Mouse (Mus musculus): Measurements from ENCODE around the gene Klf4.

Klf4 gene

GRCm38 (mm10) chr4:55523921-55524320 lies 8.3 kb downstream of the Klf4 start:
- DNase-seq (ENCODE audit: low spot score in 2 of 2): no peak

GRCm38 (mm10) chr4:55517438-55517837 lies 14.8 kb downstream of the Klf4 start:
- no peak for DNase-seq (ENCODE audit: low spot score in 2 of 2)

- no peak for DNase-seq (ENCODE audit: low spot score in 2 of 2)
Measured at GRCm38 (mm10) chr4:55516048-55516447, 16.2 kb downstream of the Klf4 start.

DNA sequence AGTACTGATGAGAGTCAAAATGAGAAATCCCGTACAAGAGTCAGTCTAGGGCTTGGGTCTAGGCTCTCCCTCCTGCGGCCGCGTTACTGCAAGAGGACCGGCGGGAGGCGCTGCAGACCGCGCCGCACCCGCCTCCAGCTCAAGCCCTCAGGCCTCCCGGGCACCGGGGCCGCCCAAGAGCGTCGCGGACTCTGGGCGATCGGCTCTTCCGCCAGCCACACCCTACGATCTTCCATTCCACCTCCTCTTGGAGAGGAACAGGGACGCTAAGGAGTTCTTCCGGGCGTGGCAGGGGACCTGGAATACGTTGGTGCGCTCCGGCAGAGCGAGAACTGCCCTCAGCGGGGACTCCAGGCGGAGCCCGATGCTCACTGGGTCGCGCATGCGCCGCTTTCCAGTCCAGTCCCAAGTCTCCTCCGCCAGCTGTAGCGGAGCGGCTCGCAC lies 17.5 kb downstream of the Klf4 start:
- DNase-seq (ENCODE audit: low spot score in 2 of 2): peak; percentile 28 to 72

- DNase-seq (ENCODE audit: low spot score in 2 of 2): no peak
Measured at GRCm38 (mm10) chr4:55513615-55514279, 18.5 kb downstream of the Klf4 start.

DNA sequence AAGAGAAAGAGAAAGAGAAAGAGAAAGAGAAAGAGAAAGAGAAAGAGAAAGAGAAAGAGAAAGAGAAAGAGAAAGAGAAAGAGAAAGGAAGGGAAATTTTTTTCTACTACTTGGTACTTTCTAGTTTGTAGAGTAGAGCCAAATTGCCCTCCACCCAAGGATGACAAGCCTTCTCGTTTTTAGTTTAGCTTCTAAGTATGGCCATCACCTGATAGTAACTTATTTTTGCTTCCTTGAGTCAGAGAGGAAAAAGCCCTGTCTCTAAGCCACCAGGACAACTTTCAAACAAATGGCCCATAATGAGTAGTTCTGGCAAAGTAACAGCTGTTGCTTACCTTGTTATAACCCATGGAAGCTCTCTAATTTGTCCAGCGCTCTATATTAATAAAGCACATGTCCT lies 20.9 kb downstream of the Klf4 start:
- no peak for DNase-seq (ENCODE audit: low spot score in 2 of 2)

GRCm38 (mm10) chr4:55508712-55509111 lies 23.6 kb downstream of the Klf4 start:
- no peak for DNase-seq (ENCODE audit: low spot score in 2 of 2)

- DNase-seq (ENCODE audit: low spot score in 2 of 2): no peak
Measured at GRCm38 (mm10) chr4:55498621-55499020, 33.6 kb downstream of the Klf4 start.

- DNase-seq (ENCODE audit: low spot score in 2 of 2): no peak
Measured at GRCm38 (mm10) chr4:55496416-55496815, 35.9 kb downstream of the Klf4 start.

- no peak for DNase-seq (ENCODE audit: low spot score in 2 of 2)
Measured at GRCm38 (mm10) chr4:55493261-55493660, 39.0 kb downstream of the Klf4 start.

GRCm38 (mm10) chr4:55489328-55489727 lies 42.9 kb downstream of the Klf4 start:
- DNase-seq (ENCODE audit: low spot score in 2 of 2): no peak

GRCm38 (mm10) chr4:55488604-55489003 lies 43.7 kb downstream of the Klf4 start:
- DNase-seq (ENCODE audit: low spot score in 2 of 2): no peak

DNA sequence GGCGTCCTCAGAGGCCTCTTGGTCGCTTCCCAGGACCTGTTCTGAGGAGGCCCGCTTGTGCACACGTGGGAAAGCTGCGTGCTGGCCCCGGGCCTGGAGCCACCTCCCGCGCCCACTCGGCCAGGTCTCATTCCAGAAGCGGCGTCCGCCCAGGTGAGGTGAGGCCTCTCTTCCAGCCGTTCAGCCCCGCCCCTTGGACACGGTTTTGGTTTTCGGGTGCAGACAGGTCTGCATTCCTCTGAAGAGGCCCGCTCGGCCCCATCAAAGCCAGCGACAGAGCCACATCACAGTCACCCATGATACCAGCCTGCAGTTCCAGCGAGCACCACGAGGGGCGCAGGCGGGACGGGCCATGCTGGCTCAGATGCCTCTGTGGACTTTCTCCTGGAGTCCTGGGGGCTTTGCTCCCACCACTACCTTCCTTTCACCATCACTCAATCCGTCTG lies 51.9 kb downstream of the Klf4 start:
- peak; percentile 52 to 64 for DNase-seq (ENCODE audit: low spot score in 2 of 2)

- no peak for DNase-seq (ENCODE audit: low spot score in 2 of 2)
Measured at GRCm38 (mm10) chr4:55478333-55478732, 53.9 kb downstream of the Klf4 start.

DNA sequence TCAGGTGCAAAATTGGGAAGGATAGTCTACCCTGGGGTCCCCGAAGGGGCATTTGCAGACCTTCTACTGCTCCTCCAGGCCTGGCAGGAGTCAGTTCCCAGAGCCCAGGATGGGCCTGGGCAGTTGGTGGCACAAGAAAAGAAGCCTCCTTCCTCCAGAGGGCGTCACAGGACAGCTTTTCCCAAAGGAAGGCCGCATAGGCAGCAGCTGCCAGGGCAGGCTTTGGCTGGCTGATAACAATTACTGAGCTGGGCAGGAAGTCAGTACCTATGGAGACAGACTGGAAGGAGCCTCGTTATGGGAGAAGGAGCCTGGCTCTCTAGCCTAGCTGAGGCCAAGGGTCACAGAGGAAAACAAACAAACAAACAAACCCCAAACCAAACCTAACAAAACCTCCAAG lies 54.3 kb downstream of the Klf4 start:
- DNase-seq (ENCODE audit: low spot score in 2 of 2): peak in 1 of 2 experiments; percentile 31

DNA sequence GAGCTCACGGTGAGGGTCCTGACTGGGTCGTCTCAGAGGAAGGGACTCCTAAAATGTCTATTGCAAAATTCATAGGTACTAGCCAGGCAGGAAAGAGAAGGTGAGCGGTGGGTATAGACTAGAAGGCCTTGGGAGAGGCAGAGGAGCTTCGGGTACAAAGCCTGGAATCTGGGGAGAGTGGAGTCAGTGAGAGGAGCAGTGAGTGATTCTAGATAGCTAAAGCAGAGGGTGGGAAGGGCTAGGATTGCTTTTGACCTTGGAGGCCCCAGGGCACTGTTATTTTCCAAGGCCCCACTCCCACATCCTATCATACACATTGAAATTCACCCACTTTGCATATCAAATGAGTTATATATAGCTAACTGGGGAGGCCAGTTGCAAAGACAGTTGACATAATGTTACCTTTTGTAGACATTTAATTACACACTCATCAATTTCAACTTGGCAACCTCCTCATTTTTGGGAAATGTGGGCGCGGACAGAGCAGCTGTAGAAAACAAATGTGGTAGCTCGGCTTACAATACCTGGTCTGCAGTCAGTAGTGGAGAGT lies 55.0 kb downstream of the Klf4 start:
- no peak for DNase-seq (ENCODE audit: low spot score in 2 of 2)

All from frontal cortex, postnatal 10 days (tissue).